ENCODE assay signal across 20 mouse cellular contexts in the genomic region with DNA sequence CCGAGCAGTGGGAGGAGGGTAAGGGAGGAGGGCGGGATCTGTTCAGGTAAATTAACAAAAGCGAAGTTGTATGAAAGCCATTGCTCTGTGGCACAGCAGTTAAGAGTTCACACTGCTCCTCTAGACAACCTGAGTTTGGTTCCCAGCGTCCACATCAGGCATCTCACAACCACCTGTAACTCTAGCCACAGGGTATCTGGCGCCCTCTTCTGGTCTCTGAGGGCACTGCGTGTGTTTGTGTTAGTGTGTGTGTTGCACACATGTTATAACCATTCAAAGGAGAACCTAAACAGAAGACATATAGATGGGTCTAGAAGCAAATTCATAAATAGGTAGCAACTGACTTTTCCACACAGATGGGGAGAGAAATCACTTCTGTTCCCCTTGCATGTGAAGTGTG.
DNase-seq lines count a peak whose midpoint lies in the region; ATAC-seq and TF ChIP-seq lines count a peak whose summit lies in the region.
"Had no signal": no experiment of that assay in that cellular context is flagged by ENCODE, and none has a peak within 500 bp of the region (broad histone marks: within the 10 kb centered on the region; RNA-seq: fewer than 3 reads in every experiment).

No protein-coding gene starts in this region.

- TF ChIP-seq EP300 in liver, embryonic 14.5 days (IDR thresholded peaks at IDR 0.05; ENCODE audit: low read depth) = no peak
- TF ChIP-seq EP300 in ES-Bruce4 (IDR thresholded peaks at IDR 0.05; ENCODE audit: insufficient read depth, low read depth, low read length) = no peak

- no peak overlapping the region for H3K4me3 ChIP-seq in hindbrain, postnatal 0 days (ENCODE audit: low read length)
- no peak overlapping the region for H3K4me3 ChIP-seq in hindbrain, embryonic 14.5 days (replicated peaks; ENCODE audit: low read length)
- H3K4me3 ChIP-seq in liver, embryonic 14.5 days (ENCODE audit: insufficient read depth in 1 of 2, low read depth in 2 of 2, low read length in 2 of 2) = no peak overlapping the region
- no peak overlapping the region for H3K4me3 ChIP-seq in liver, embryonic 12.5 days
- no peak overlapping the region for H3K4me3 ChIP-seq in ES-Bruce4 (ENCODE audit: low read depth, low read length)
- H3K4me3 ChIP-seq: limb, embryonic 10.5 days; liver, embryonic 15.5 days had no signal

- no peak for TF ChIP-seq POLR2A in ES-Bruce4 (IDR thresholded peaks at IDR 0.05; ENCODE audit: insufficient read depth, low read length)

- ATAC-seq in hindbrain, postnatal 0 days = no peak
- ATAC-seq in hindbrain, embryonic 14.5 days (ENCODE audit: low FRiP score) = no peak
- ATAC-seq in liver, embryonic 14.5 days (ENCODE audit: insufficient read depth) = no peak
- ATAC-seq in liver, embryonic 12.5 days = no peak
- ATAC-seq: activated CD4-positive, CD25-positive, alpha-beta regulatory T cell, adult 4 months had no signal

- TF ChIP-seq CTCF in hindbrain, postnatal 0 days (IDR thresholded peaks at IDR 0.05; ENCODE audit: low read depth) = peak; percentile 37
- TF ChIP-seq CTCF in liver, embryonic 14.5 days (IDR thresholded peaks at IDR 0.05; ENCODE audit: low read depth) = peak; percentile 47
- peak; percentile 47 for TF ChIP-seq CTCF in ES-Bruce4 (IDR thresholded peaks at IDR 0.05; ENCODE audit: low read depth, low read length)

- H3K27ac ChIP-seq in hindbrain, postnatal 0 days = no peak overlapping the region
- no peak overlapping the region for H3K27ac ChIP-seq in hindbrain, embryonic 14.5 days
- no peak overlapping the region for H3K27ac ChIP-seq in liver, embryonic 14.5 days
- H3K27ac ChIP-seq in liver, embryonic 12.5 days = no peak overlapping the region
- H3K27ac ChIP-seq in ES-Bruce4 (ENCODE audit: insufficient read depth, low read length) = no peak overlapping the region
- H3K27ac ChIP-seq: limb, embryonic 10.5 days; liver, embryonic 15.5 days had no signal

- no peaks in the 10 kb centered on the region for H3K27me3 ChIP-seq in hindbrain, postnatal 0 days (ENCODE audit: insufficient read depth, low read length)
- no peaks in the 10 kb centered on the region for H3K27me3 ChIP-seq in hindbrain, embryonic 14.5 days (ENCODE audit: control insufficient read depth, insufficient read depth, low read length)
- H3K27me3 ChIP-seq in liver, embryonic 14.5 days (ENCODE audit: control insufficient read depth, insufficient read depth, low read length) = no peaks in the 10 kb centered on the region
- H3K27me3 ChIP-seq in liver, embryonic 12.5 days (replicated peaks) = no peaks in the 10 kb centered on the region
- no peaks in the 10 kb centered on the region for H3K27me3 ChIP-seq in ES-Bruce4 (ENCODE audit: control insufficient read depth, insufficient read depth, low read length, poor library complexity, severe bottlenecking)
- H3K27me3 ChIP-seq: liver, embryonic 15.5 days had no signal

- 89% methylated on average over 6 of the region's 6 CpGs for WGBS in hindbrain, postnatal 0 days
- 92% methylated on average over 6 of the region's 6 CpGs for WGBS in hindbrain, embryonic 14.5 days
- 61% methylated on average over 6 of the region's 6 CpGs for WGBS in liver, embryonic 14.5 days (ENCODE audit: insufficient replicate concordance)
- 78% methylated on average over 6 of the region's 6 CpGs for WGBS in liver, embryonic 12.5 days (ENCODE audit: insufficient replicate concordance)

- no peak overlapping the region for H3K4me2 ChIP-seq in hindbrain, postnatal 0 days (ENCODE audit: low read depth, low read length)
- H3K4me2 ChIP-seq in hindbrain, embryonic 14.5 days (replicated peaks) = no peak overlapping the region
- no peak overlapping the region for H3K4me2 ChIP-seq in liver, embryonic 14.5 days (ENCODE audit: low read depth)
- H3K4me2 ChIP-seq in liver, embryonic 12.5 days = no peak overlapping the region
- H3K4me2 ChIP-seq: liver, embryonic 15.5 days had no signal

- no peaks in the 10 kb centered on the region for H3K4me1 ChIP-seq in hindbrain, postnatal 0 days (ENCODE audit: insufficient read depth, low read length)
- peaks cover 14% of the 10 kb centered on the region; the same call in 1 of the 2 replicates for H3K4me1 ChIP-seq in hindbrain, embryonic 14.5 days (replicated peaks; ENCODE audit: control insufficient read depth, insufficient read depth, low read length)
- no peaks in the 10 kb centered on the region for H3K4me1 ChIP-seq in liver, embryonic 14.5 days (replicated peaks; ENCODE audit: control insufficient read depth in 2 of 2, insufficient read depth in 2 of 2, low read length in 1 of 2)
- no peaks in the 10 kb centered on the region for H3K4me1 ChIP-seq in liver, embryonic 12.5 days
- no peaks in the 10 kb centered on the region for H3K4me1 ChIP-seq in ES-Bruce4 (ENCODE audit: control insufficient read depth, insufficient read depth, low read length)
- H3K4me1 ChIP-seq: liver, embryonic 15.5 days had no signal

- H3K9me3 ChIP-seq in hindbrain, postnatal 0 days (ENCODE audit: low read length) = no peaks in the 10 kb centered on the region
- H3K9me3 ChIP-seq in hindbrain, embryonic 14.5 days (ENCODE audit: control insufficient read depth, low read length) = no peaks in the 10 kb centered on the region
- no peaks in the 10 kb centered on the region for H3K9me3 ChIP-seq in liver, embryonic 14.5 days (ENCODE audit: control insufficient read depth, low read length)
- H3K9me3 ChIP-seq in liver, embryonic 12.5 days (replicated peaks) = peaks cover 8% of the 10 kb centered on the region; the same call in 1 of the 2 replicates
- H3K9me3 ChIP-seq in ES-Bruce4 (replicated peaks; ENCODE audit: control insufficient read depth, insufficient read depth, low read length, poor library complexity, severe bottlenecking) = no peaks in the 10 kb centered on the region
- H3K9me3 ChIP-seq: limb, embryonic 10.5 days had no signal

- DNase-seq in hindbrain, postnatal 0 days (ENCODE audit: low spot score) = no peak
- DNase-seq in hindbrain, embryonic 14.5 days (ENCODE audit: low spot score) = no peak
- no peak for DNase-seq in liver, embryonic 14.5 days (ENCODE audit: low read depth in 3 of 3, low spot score in 3 of 3)
- peak; percentile 24 for DNase-seq in brain, adult 2 months (ENCODE audit: low read depth, low spot score)
- DNase-seq in kidney, postnatal 36 days = no peak
- DNase-seq in cerebellum, adult 18-20 months = no peak
- DNase-seq: adrenal gland, postnatal 10 days; cerebellum, adult 11 months; cerebellum, postnatal 36 days; gastrocnemius, postnatal 14 days; kidney, postnatal 25 days; layer of hippocampus, postnatal 36 days; lung, postnatal 36 days; retina, postnatal 1 day; thymus, postnatal 4 days had no signal

- H3K36me3 ChIP-seq in hindbrain, postnatal 0 days (ENCODE audit: insufficient read depth, low read length) = no peaks in the 10 kb centered on the region
- H3K36me3 ChIP-seq in hindbrain, embryonic 14.5 days (replicated peaks; ENCODE audit: control insufficient read depth, insufficient read depth) = no peaks in the 10 kb centered on the region
- H3K36me3 ChIP-seq in liver, embryonic 14.5 days (replicated peaks; ENCODE audit: control insufficient read depth, insufficient read depth, low read depth) = no peaks in the 10 kb centered on the region
- H3K36me3 ChIP-seq in liver, embryonic 12.5 days = no peaks in the 10 kb centered on the region
- no peaks in the 10 kb centered on the region for H3K36me3 ChIP-seq in ES-Bruce4 (ENCODE audit: control insufficient read depth, insufficient read depth, low read length, poor library complexity, severe bottlenecking)
- H3K36me3 ChIP-seq: liver, embryonic 15.5 days had no signal

- H3K9ac ChIP-seq in hindbrain, postnatal 0 days (replicated peaks; ENCODE audit: low read length) = no peak overlapping the region
- no peak overlapping the region for H3K9ac ChIP-seq in hindbrain, embryonic 14.5 days
- H3K9ac ChIP-seq in liver, embryonic 14.5 days (replicated peaks) = no peak overlapping the region
- H3K9ac ChIP-seq in liver, embryonic 12.5 days = no peak overlapping the region
- no peak overlapping the region for H3K9ac ChIP-seq in ES-Bruce4 (ENCODE audit: low read depth, poor library complexity, severe bottlenecking)
- H3K9ac ChIP-seq: liver, embryonic 15.5 days had no signal
